Mouse (Mus musculus) MEL (cell line): ENCODE data around the gene Rbm15b. TPM values are rescaled to one million over a fixed set of nuclear protein-coding genes. Genes with fewer than 3 reads are reported as not detected.

Experiments used
- DNase-seq: peaks from one replicate; pipeline ENCODE4 v3.0.0; 2011; ENCODE audit warnings: low read depth, low spot score
- H3K27ac ChIP-seq: 2 replicates; pipeline ENCODE4 v1.5.1; 2012; ENCODE audit warnings: low read depth, mild to moderate bottlenecking, control low read depth, low read length, moderate library complexity; ENCODE audit not compliant: control insufficient read depth
- H3K27me3 ChIP-seq, 2 experiments: fragments of 150-350 bp in 1 of 2; sonication (generic) in 1 of 2; 2 replicates each; pipeline ENCODE4 v1.6.1; 2012; ENCODE audit warnings: low read length in 2 of 2, mild to moderate bottlenecking in 2 of 2, improper control_type of control experiment in 1 of 2, moderate library complexity in 1 of 2; ENCODE audit not compliant: insufficient read depth in 2 of 2, control insufficient read depth in 1 of 2
- H3K36me3 ChIP-seq, 2 experiments: 2 replicates each; pipeline ENCODE4 v1.6.1; 2012 to 2014; ENCODE audit warnings: low read length in 2 of 2, improper control_type of control experiment in 1 of 2, inconsistent platforms in 1 of 2, mild to moderate bottlenecking in 1 of 2; ENCODE audit not compliant: insufficient read depth in 2 of 2, control insufficient read depth in 1 of 2
- H3K4me1 ChIP-seq, 2 experiments: fragments of 150-350 bp in 1 of 2; sonication (generic) in 1 of 2; 2 replicates each; pipeline ENCODE4 v1.6.1; 2012; ENCODE audit warnings: low read length in 2 of 2, improper control_type of control experiment in 1 of 2, mild to moderate bottlenecking in 1 of 2; ENCODE audit not compliant: insufficient read depth in 2 of 2, control insufficient read depth in 1 of 2
- H3K4me3 ChIP-seq, 2 experiments: fragments of 150-350 bp in 1 of 2; sonication (generic) in 1 of 2; 2 replicates each; pipeline ENCODE4 v1.5.1; 2012; ENCODE audit warnings: low read depth in 2 of 2, low read length in 2 of 2, mild to moderate bottlenecking in 2 of 2, moderate library complexity in 2 of 2, control low read depth in 1 of 2, improper control_type of control experiment in 1 of 2; ENCODE audit not compliant: control insufficient read depth in 1 of 2, insufficient read depth in 1 of 2
- H3K79me2 ChIP-seq: 2 replicates; pipeline ENCODE4 v1.6.1; 2012; ENCODE audit warnings: mild to moderate bottlenecking, low read length, moderate library complexity; ENCODE audit not compliant: control insufficient read depth, poor library complexity, insufficient read depth
- H3K9ac ChIP-seq: 2 replicates; pipeline ENCODE4 v1.6.1; 2012; ENCODE audit warnings: low read depth, mild to moderate bottlenecking, control low read depth, low read length, moderate library complexity; ENCODE audit not compliant: control insufficient read depth, poor library complexity, severe bottlenecking
- H3K9me3 ChIP-seq: fragments of 150-350 bp; sonication (generic); replicated peaks from 2 replicates; pipeline ENCODE4 v1.6.1; 2012; ENCODE audit warnings: mild to moderate bottlenecking, low read length, improper control_type of control experiment, moderate library complexity; ENCODE audit not compliant: insufficient read depth
- BHLHE40 ChIP-seq: IDR thresholded peaks from 2 replicates; pipeline ENCODE4 v1.6.1; 2012; ENCODE audit warnings: low read depth, mild to moderate bottlenecking, inconsistent platforms, low read length, improper control_type of control experiment, borderline replicate concordance
- CTCF ChIP-seq, 3 experiments: IDR thresholded peaks in 2 of 3; conservative IDR thresholded peaks in 1 of 3; 2 replicates each; pipeline ENCODE4 v1.5.1; 2011 to 2012; ENCODE audit warnings: low read length in 3 of 3, low read depth in 2 of 3, mild to moderate bottlenecking in 2 of 3, improper control_type of control experiment in 1 of 3, inconsistent platforms in 1 of 3, mixed read lengths in 1 of 3, moderate library complexity in 1 of 3; ENCODE audit not compliant: control insufficient read depth in 1 of 3, insufficient read depth in 1 of 3, poor library complexity in 1 of 3, severe bottlenecking in 1 of 3
- E2F4 ChIP-seq: IDR thresholded peaks from 2 replicates; pipeline ENCODE4 v1.6.1; 2011; ENCODE audit warnings: low read depth, low read length, improper control_type of control experiment, borderline replicate concordance
- GABPA ChIP-seq: IDR thresholded peaks from 2 replicates; pipeline ENCODE4 v1.6.1; 2012; ENCODE audit warnings: low read depth, mild to moderate bottlenecking, inconsistent platforms, low read length, improper control_type of control experiment, moderate library complexity
- JUND ChIP-seq: IDR thresholded peaks from 2 replicates; pipeline ENCODE4 v1.6.1; 2011; ENCODE audit warnings: low read depth, mild to moderate bottlenecking, improper control_type of control experiment, low read length
- MAX ChIP-seq: IDR thresholded peaks from 2 replicates; pipeline ENCODE4 v1.6.1; 2011; ENCODE audit warnings: low read length, improper control_type of control experiment
- MEF2A ChIP-seq: IDR thresholded peaks from 2 replicates; pipeline ENCODE4 v1.6.1; 2014; ENCODE audit warnings: low read depth, mild to moderate bottlenecking, inconsistent platforms, low read length, improper control_type of control experiment; ENCODE audit not compliant: poor library complexity, insufficient replicate concordance, severe bottlenecking; ENCODE audit errors: extremely low read depth
- MXI1 ChIP-seq: IDR thresholded peaks from 2 replicates; pipeline ENCODE4 v1.6.1; 2011; ENCODE audit warnings: mild to moderate bottlenecking, low read depth, low read length, improper control_type of control experiment
- MYB ChIP-seq: IDR thresholded peaks from 2 replicates; pipeline ENCODE4 v1.6.1; 2011; ENCODE audit warnings: mild to moderate bottlenecking, low read depth, low read length, improper control_type of control experiment
- NELFE ChIP-seq: IDR thresholded peaks from 2 replicates; pipeline ENCODE4 v1.6.1; 2011; ENCODE audit warnings: low read depth, low read length, improper control_type of control experiment
- POLR2AphosphoS5 ChIP-seq: IDR thresholded peaks from 2 replicates; pipeline ENCODE4 v1.6.1; 2012; ENCODE audit warnings: low read depth, borderline replicate concordance, mild to moderate bottlenecking, inconsistent platforms, low read length, moderate library complexity, mixed read lengths
- RCOR1 ChIP-seq: IDR thresholded peaks from 2 replicates; pipeline ENCODE4 v1.6.1; 2012; ENCODE audit warnings: low read depth, mild to moderate bottlenecking, inconsistent platforms, low read length, improper control_type of control experiment
- SMC3 ChIP-seq: IDR thresholded peaks from 2 replicates; pipeline ENCODE4 v1.6.1; 2011; ENCODE audit warnings: low read depth, low read length, improper control_type of control experiment
- ZKSCAN1 ChIP-seq: IDR thresholded peaks from 2 replicates; pipeline ENCODE4 v1.6.1; 2012; ENCODE audit warnings: low read depth, mild to moderate bottlenecking, inconsistent platforms, low read length, improper control_type of control experiment, moderate library complexity
- ZNF384 ChIP-seq: IDR thresholded peaks from 2 replicates; pipeline ENCODE4 v1.6.1; 2012; ENCODE audit warnings: low read depth, mild to moderate bottlenecking, inconsistent platforms, low read length, improper control_type of control experiment
- polyA plus RNA-seq, 2 experiments: library from polyadenylated mRNA; stranded (reverse) in 1 of 2; unstranded in 1 of 2; fragments of >175 nt in 1 of 2; fragments of >200 nt in 1 of 2; gene quantifications; 2 replicates each; pipeline versions ENCODE4 v1.2.1 to v1.2.4; 2012; ENCODE audit warnings: low replicate concordance in 2 of 2, low read depth in 1 of 2; ENCODE audit not compliant: insufficient read length in 2 of 2, insufficient read depth in 1 of 2, missing spikeins in 1 of 2
- total RNA-seq: library from RNA; depleted of rRNA; stranded (reverse); fragments of 300-350 nt; gene quantifications from 2 replicates; pipeline ENCODE4 v1.2.3, GENCODE M21; 2012

Gene Rbm15b
- total and polyA plus RNA-seq, 3 experiments, result 29.7 to 42.2 TPM; not detected in 1

GRCm38 (mm10) chr9:106879471-106879870 is 7.8 kb downstream of the Rbm15b start:
- H3K27ac ChIP-seq, result no peak overlapping the region
- DNase-seq, result no peak

GRCm38 (mm10) chr9:106876666-106877065 is 10.6 kb downstream of the Rbm15b start:
- Histone ChIP-seq H3K79me2 (no peaks in the 10 kb centered on the region), H3K27ac (no peak overlapping the region), H3K36me3 (peaks cover 5 to 31% of the 10 kb centered on the region in 2 experiments), H3K4me1 (no peaks in the 10 kb centered on the region), H3K9ac (no peak overlapping the region), H3K9me3 (no peaks in the 10 kb centered on the region), H3K4me3 (no peak overlapping the region), H3K27me3 (no peaks in the 10 kb centered on the region)
- TF ChIP-seq POLR2AphosphoS5 (no peak), GABPA (no peak), MXI1 (no peak), MEF2A (no peak)
- DNase-seq, result no peak

More at GRCm38 (mm10) chr9:106879471-106879870, 7.8 kb downstream of the Rbm15b start:
- Histone ChIP-seq H3K36me3 (peaks cover 21 to 26% of the 10 kb centered on the region in 2 experiments), H3K27me3 (no peaks in the 10 kb centered on the region), H3K4me1 (peaks cover 2 to 20% of the 10 kb centered on the region in 2 experiments; a peak in 3 of 4 replicates), H3K4me3 (no peak overlapping the region), H3K79me2 (peaks cover 12% of the 10 kb centered on the region), H3K9me3 (no peaks in the 10 kb centered on the region), H3K9ac (no peak overlapping the region)
- no peak for TF ChIP-seq MXI1
- no peak for TF ChIP-seq RCOR1
- no peak for TF ChIP-seq NELFE
- TF ChIP-seq ZKSCAN1, result no peak
- no peak for TF ChIP-seq E2F4
- TF ChIP-seq MYB, result no peak
- no peak for TF ChIP-seq GABPA
- no peak for TF ChIP-seq POLR2AphosphoS5

- H3K4me3 ChIP-seq, result no peak overlapping the region
- H3K27ac ChIP-seq, result no peak overlapping the region
- H3K9ac ChIP-seq, result no peak overlapping the region
- no peaks in the 10 kb centered on the region for H3K4me1 ChIP-seq
- H3K79me2 ChIP-seq, result no peaks in the 10 kb centered on the region
- H3K36me3 ChIP-seq, result peaks cover 5 to 27% of the 10 kb centered on the region in 2 experiments
- DNase-seq, result no peak
- no peaks in the 10 kb centered on the region for H3K27me3 ChIP-seq
- no peak for TF ChIP-seq GABPA
- TF ChIP-seq BHLHE40, result no peak
- no peak for TF ChIP-seq ZNF384
- TF ChIP-seq JUND, result no peak
- TF ChIP-seq SMC3, result no peak
- no peak for TF ChIP-seq CTCF (IDR thresholded peaks at IDR 0.05 in 2 of 3, conservative IDR thresholded peaks at IDR 0.05 in 1 of 3; ENCODE audit: control insufficient read depth in 1 of 3, insufficient read depth in 1 of 3, low read depth in 2 of 3, low read length in 3 of 3, poor library complexity in 1 of 3, severe bottlenecking in 1 of 3)
- TF ChIP-seq MAX, result no peak
- TF ChIP-seq, all 39 proteins: peak for 0
- no peaks in the 10 kb centered on the region for H3K9me3 ChIP-seq
Measured at GRCm38 (mm10) chr9:106874216-106874615, 13.0 kb downstream of the Rbm15b start.
